Mouse (Mus musculus) liver, postnatal 0 days (tissue): Measurements from ENCODE around the gene Enpp4.

Experiments
- CTCF ChIP-seq: sonication (generic); IDR thresholded peaks from 2 replicates; pipeline ENCODE4 v1.5.1; 2016; ENCODE audit warnings: antibody characterized with exemption, low read depth
- EP300 ChIP-seq: IDR thresholded peaks from 2 replicates; pipeline ENCODE4 v1.6.1; 2016; ENCODE audit warnings: antibody characterized with exemption, low read depth, mild to moderate bottlenecking

DNA sequence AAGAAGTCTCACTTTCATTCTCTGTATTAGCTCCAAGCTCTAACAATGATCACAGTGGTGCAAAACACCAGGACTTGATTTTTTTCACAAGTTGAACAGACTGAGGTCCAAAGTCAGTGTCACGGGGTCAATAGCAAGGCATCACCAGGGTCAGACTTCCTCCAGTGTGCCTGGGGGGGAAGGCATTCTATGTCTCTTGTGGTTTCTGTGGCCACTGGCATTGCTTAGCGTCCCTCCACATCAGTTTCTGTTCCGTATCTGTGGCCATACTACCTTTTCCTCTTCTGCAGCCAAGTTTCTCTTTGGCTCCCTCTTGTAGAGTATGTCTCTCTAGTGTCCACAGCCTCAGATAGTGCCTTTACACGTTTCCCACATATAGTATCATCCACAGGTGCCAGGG lies 52.2 kb downstream of the Enpp4 start:
- TF ChIP-seq CTCF (0 out of 2 replicates have a peak, but pooled peaks have one; percentile 1), EP300 (no peak)
